Mouse (Mus musculus) MEL (cell line): Measurements from ENCODE around the gene C1qtnf1. TPM values are rescaled to one million over a fixed set of nuclear protein-coding genes. Genes with fewer than 3 reads are reported as not detected.

Experiments
- DNase-seq: peaks from one replicate; pipeline ENCODE4 v3.0.0; 2011; ENCODE audit warnings: low read depth, low spot score
- H3K27ac ChIP-seq: 2 replicates; pipeline ENCODE4 v1.5.1; 2012; ENCODE audit warnings: low read depth, mild to moderate bottlenecking, control low read depth, low read length, moderate library complexity; ENCODE audit not compliant: control insufficient read depth
- H3K27me3 ChIP-seq, 2 experiments: fragments of 150-350 bp in 1 of 2; sonication (generic) in 1 of 2; 2 replicates each; pipeline ENCODE4 v1.6.1; 2012; ENCODE audit warnings: low read length in 2 of 2, mild to moderate bottlenecking in 2 of 2, improper control_type of control experiment in 1 of 2, moderate library complexity in 1 of 2; ENCODE audit not compliant: insufficient read depth in 2 of 2, control insufficient read depth in 1 of 2
- H3K36me3 ChIP-seq, 2 experiments: 2 replicates each; pipeline ENCODE4 v1.6.1; 2012 to 2014; ENCODE audit warnings: low read length in 2 of 2, improper control_type of control experiment in 1 of 2, inconsistent platforms in 1 of 2, mild to moderate bottlenecking in 1 of 2; ENCODE audit not compliant: insufficient read depth in 2 of 2, control insufficient read depth in 1 of 2
- H3K4me1 ChIP-seq, 2 experiments: fragments of 150-350 bp in 1 of 2; sonication (generic) in 1 of 2; 2 replicates each; pipeline ENCODE4 v1.6.1; 2012; ENCODE audit warnings: low read length in 2 of 2, improper control_type of control experiment in 1 of 2, mild to moderate bottlenecking in 1 of 2; ENCODE audit not compliant: insufficient read depth in 2 of 2, control insufficient read depth in 1 of 2
- H3K4me3 ChIP-seq, 2 experiments: fragments of 150-350 bp in 1 of 2; sonication (generic) in 1 of 2; 2 replicates each; pipeline ENCODE4 v1.5.1; 2012; ENCODE audit warnings: low read depth in 2 of 2, low read length in 2 of 2, mild to moderate bottlenecking in 2 of 2, moderate library complexity in 2 of 2, control low read depth in 1 of 2, improper control_type of control experiment in 1 of 2; ENCODE audit not compliant: control insufficient read depth in 1 of 2, insufficient read depth in 1 of 2
- H3K79me2 ChIP-seq: 2 replicates; pipeline ENCODE4 v1.6.1; 2012; ENCODE audit warnings: mild to moderate bottlenecking, low read length, moderate library complexity; ENCODE audit not compliant: control insufficient read depth, poor library complexity, insufficient read depth
- H3K9ac ChIP-seq: 2 replicates; pipeline ENCODE4 v1.6.1; 2012; ENCODE audit warnings: low read depth, mild to moderate bottlenecking, control low read depth, low read length, moderate library complexity; ENCODE audit not compliant: control insufficient read depth, poor library complexity, severe bottlenecking
- H3K9me3 ChIP-seq: fragments of 150-350 bp; sonication (generic); replicated peaks from 2 replicates; pipeline ENCODE4 v1.6.1; 2012; ENCODE audit warnings: mild to moderate bottlenecking, low read length, improper control_type of control experiment, moderate library complexity; ENCODE audit not compliant: insufficient read depth
- CHD1 ChIP-seq: IDR thresholded peaks from 2 replicates; pipeline ENCODE4 v1.6.1; 2012; ENCODE audit warnings: low read depth, mild to moderate bottlenecking, inconsistent platforms, low read length, improper control_type of control experiment
- CTCF ChIP-seq, 3 experiments: IDR thresholded peaks in 2 of 3; conservative IDR thresholded peaks in 1 of 3; 2 replicates each; pipeline ENCODE4 v1.5.1; 2011 to 2012; ENCODE audit warnings: low read length in 3 of 3, low read depth in 2 of 3, mild to moderate bottlenecking in 2 of 3, improper control_type of control experiment in 1 of 3, inconsistent platforms in 1 of 3, mixed read lengths in 1 of 3, moderate library complexity in 1 of 3; ENCODE audit not compliant: control insufficient read depth in 1 of 3, insufficient read depth in 1 of 3, poor library complexity in 1 of 3, severe bottlenecking in 1 of 3
- EP300 ChIP-seq, 2 experiments: IDR thresholded peaks; 2 replicates each; pipeline ENCODE4 v1.6.1; 2011; ENCODE audit warnings: improper control_type of control experiment in 2 of 2, low read length in 2 of 2, low read depth in 1 of 2, mild to moderate bottlenecking in 1 of 2
- GATA1 ChIP-seq: IDR thresholded peaks from 2 replicates; pipeline ENCODE4 v1.6.1; 2011; ENCODE audit warnings: low read depth, low read length, improper control_type of control experiment
- HCFC1 ChIP-seq: IDR thresholded peaks from 2 replicates; pipeline ENCODE4 v1.6.1; 2012; ENCODE audit warnings: low read depth, mild to moderate bottlenecking, inconsistent platforms, low read length, improper control_type of control experiment, moderate library complexity
- JUND ChIP-seq: IDR thresholded peaks from 2 replicates; pipeline ENCODE4 v1.6.1; 2011; ENCODE audit warnings: low read depth, mild to moderate bottlenecking, improper control_type of control experiment, low read length
- KAT2A ChIP-seq: conservative IDR thresholded peaks from 2 replicates; pipeline ENCODE4 v1.6.1; 2012; ENCODE audit warnings: low read depth, low read length, improper control_type of control experiment, inconsistent platforms
- MAX ChIP-seq: IDR thresholded peaks from 2 replicates; pipeline ENCODE4 v1.6.1; 2011; ENCODE audit warnings: low read length, improper control_type of control experiment
- MXI1 ChIP-seq: IDR thresholded peaks from 2 replicates; pipeline ENCODE4 v1.6.1; 2011; ENCODE audit warnings: mild to moderate bottlenecking, low read depth, low read length, improper control_type of control experiment
- MYB ChIP-seq: IDR thresholded peaks from 2 replicates; pipeline ENCODE4 v1.6.1; 2011; ENCODE audit warnings: mild to moderate bottlenecking, low read depth, low read length, improper control_type of control experiment
- NELFE ChIP-seq: IDR thresholded peaks from 2 replicates; pipeline ENCODE4 v1.6.1; 2011; ENCODE audit warnings: low read depth, low read length, improper control_type of control experiment
- NRF1 ChIP-seq: IDR thresholded peaks from 2 replicates; pipeline ENCODE4 v1.6.1; 2014; ENCODE audit warnings: low read depth, mild to moderate bottlenecking, inconsistent platforms, low read length, improper control_type of control experiment, moderate library complexity; ENCODE audit not compliant: poor library complexity, insufficient read depth, severe bottlenecking
- POLR2A ChIP-seq, 2 experiments: IDR thresholded peaks; 2 replicates each; pipeline ENCODE4 v1.6.1; 2011 to 2012; ENCODE audit warnings: low read length in 2 of 2, mild to moderate bottlenecking in 2 of 2, control low read depth in 1 of 2, improper control_type of control experiment in 1 of 2, low read depth in 1 of 2, moderate library complexity in 1 of 2; ENCODE audit not compliant: control insufficient read depth in 1 of 2, insufficient read depth in 1 of 2, poor library complexity in 1 of 2
- SIN3A ChIP-seq: IDR thresholded peaks from 2 replicates; pipeline ENCODE4 v1.6.1; 2012; ENCODE audit warnings: low read length, improper control_type of control experiment, inconsistent platforms
- SMC3 ChIP-seq: IDR thresholded peaks from 2 replicates; pipeline ENCODE4 v1.6.1; 2011; ENCODE audit warnings: low read depth, low read length, improper control_type of control experiment
- TAL1 ChIP-seq: IDR thresholded peaks from 2 replicates; pipeline ENCODE4 v1.6.1; 2012; ENCODE audit warnings: mild to moderate bottlenecking, inconsistent platforms, low read length, moderate library complexity, mixed read lengths
- TBP ChIP-seq: IDR thresholded peaks from 2 replicates; pipeline ENCODE4 v1.8.0; 2011; ENCODE audit warnings: low read depth, low read length, improper control_type of control experiment
- TCF12 ChIP-seq: IDR thresholded peaks from 2 replicates; pipeline ENCODE4 v1.6.1; 2014; ENCODE audit warnings: low read depth, mild to moderate bottlenecking, inconsistent platforms, low read length, improper control_type of control experiment, moderate library complexity
- UBTF ChIP-seq: IDR thresholded peaks from 2 replicates; pipeline ENCODE4 v1.6.1; 2012; ENCODE audit warnings: low read depth, mild to moderate bottlenecking, inconsistent platforms, low read length, improper control_type of control experiment, moderate library complexity, borderline replicate concordance; ENCODE audit not compliant: insufficient read depth
- USF2 ChIP-seq, 2 experiments: IDR thresholded peaks; 2 replicates each; pipeline ENCODE4 v1.6.1; 2011 to 2012; ENCODE audit warnings: improper control_type of control experiment in 2 of 2, low read length in 2 of 2, borderline replicate concordance in 1 of 2, inconsistent platforms in 1 of 2, low read depth in 1 of 2, mild to moderate bottlenecking in 1 of 2; ENCODE audit not compliant: insufficient read depth in 1 of 2
- ZC3H11A ChIP-seq: IDR thresholded peaks from 2 replicates; pipeline ENCODE4 v1.6.1; 2012; ENCODE audit warnings: low read depth, mild to moderate bottlenecking, inconsistent platforms, low read length, improper control_type of control experiment
- ZNF384 ChIP-seq: IDR thresholded peaks from 2 replicates; pipeline ENCODE4 v1.6.1; 2012; ENCODE audit warnings: low read depth, mild to moderate bottlenecking, inconsistent platforms, low read length, improper control_type of control experiment
- polyA plus RNA-seq, 2 experiments: library from polyadenylated mRNA; stranded (reverse) in 1 of 2; unstranded in 1 of 2; fragments of >175 nt in 1 of 2; fragments of >200 nt in 1 of 2; gene quantifications; 2 replicates each; pipeline versions ENCODE4 v1.2.1 to v1.2.4; 2012; ENCODE audit warnings: low replicate concordance in 2 of 2, low read depth in 1 of 2; ENCODE audit not compliant: insufficient read length in 2 of 2, insufficient read depth in 1 of 2, missing spikeins in 1 of 2
- total RNA-seq: library from RNA; depleted of rRNA; stranded (reverse); fragments of 300-350 nt; gene quantifications from 2 replicates; pipeline ENCODE4 v1.2.3, GENCODE M21; 2012

C1qtnf1 gene
- total and polyA plus RNA-seq, 3 experiments = 0.27 to 0.72 TPM; not detected in 1

DNA sequence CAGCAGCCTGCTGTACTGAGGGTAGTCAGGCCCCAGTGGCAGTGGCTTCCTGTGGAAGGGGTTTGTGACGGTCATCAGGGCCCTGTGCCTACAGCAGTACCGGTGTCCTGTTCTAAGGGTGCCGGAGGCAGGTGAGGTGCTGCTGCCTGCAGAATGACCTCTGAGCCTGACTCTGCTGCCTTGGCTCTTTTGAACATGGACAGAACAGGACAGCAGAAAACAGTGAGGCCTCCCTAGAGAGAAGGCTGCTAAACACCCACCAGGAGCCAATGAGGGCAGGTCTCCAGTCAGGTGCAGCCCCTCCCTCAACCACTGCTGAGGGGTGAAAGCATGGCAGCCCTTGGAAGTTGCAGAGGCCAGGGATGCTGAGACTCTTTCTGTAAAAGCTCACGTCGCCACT lies 21.5 kb upstream of the C1qtnf1 start:
- DNase-seq = no peak
- no peaks in the 10 kb centered on the region for H3K9me3 ChIP-seq
- no peak overlapping the region for H3K9ac ChIP-seq
- H3K27me3 ChIP-seq = no peaks in the 10 kb centered on the region
- H3K79me2 ChIP-seq = no peaks in the 10 kb centered on the region
- no peak overlapping the region for H3K27ac ChIP-seq
- H3K36me3 ChIP-seq = peaks cover 0 to 3% of the 10 kb centered on the region in 2 experiments; a peak in 2 of 4 replicates
- peaks cover under 1 to 2% of the 10 kb centered on the region in 2 experiments; a peak in 2 of 4 replicates for H3K4me1 ChIP-seq
- TF ChIP-seq MYB (no peak), ZNF384 (no peak), JUND (no peak), SMC3 (no peak), NELFE (no peak), KAT2A (no peak), CHD1 (no peak), POLR2A (IDR thresholded peaks at IDR 0.05; ENCODE audit: control insufficient read depth in 1 of 2, insufficient read depth in 1 of 2, low read depth in 1 of 2, low read length in 2 of 2, poor library complexity in 1 of 2) (no peak), ZC3H11A (no peak), TBP (no peak), GATA1 (no peak), MAX (no peak), TCF12 (no peak), USF2 (IDR thresholded peaks at IDR 0.05; ENCODE audit: borderline replicate concordance in 1 of 2, insufficient read depth in 1 of 2, low read depth in 1 of 2, low read length in 2 of 2) (no peak), NRF1 (no peak), SIN3A (no peak), EP300 (IDR thresholded peaks at IDR 0.05; ENCODE audit: low read depth in 1 of 2, low read length in 2 of 2) (no peak), TAL1 (no peak), UBTF (no peak), MXI1 (no peak)
- no peak overlapping the region for H3K4me3 ChIP-seq

GRCm38 (mm10) chr11:118407318-118407910 lies 20.6 kb upstream of the C1qtnf1 start:
- H3K9me3 ChIP-seq = no peaks in the 10 kb centered on the region
- H3K9ac ChIP-seq = no peak overlapping the region
- TF ChIP-seq HCFC1 = no peak
- peak; percentile 14 to 58 (median 44); a peak in 5 of 6 replicates for TF ChIP-seq CTCF (IDR thresholded peaks at IDR 0.05 in 2 of 3, conservative IDR thresholded peaks at IDR 0.05 in 1 of 3; ENCODE audit: control insufficient read depth in 1 of 3, insufficient read depth in 1 of 3, low read depth in 2 of 3, low read length in 3 of 3, poor library complexity in 1 of 3, severe bottlenecking in 1 of 3)
- TF ChIP-seq SMC3 = peak; percentile 36; the same call in 1 of the 2 replicates
- H3K36me3 ChIP-seq = no peaks in the 10 kb centered on the region
- H3K4me3 ChIP-seq = no peak overlapping the region
- no peaks in the 10 kb centered on the region for H3K27me3 ChIP-seq
- no peaks in the 10 kb centered on the region for H3K79me2 ChIP-seq
- no peak overlapping the region for H3K27ac ChIP-seq
- no peaks in the 10 kb centered on the region for H3K4me1 ChIP-seq
- DNase-seq = peak; percentile 34
